Mouse (Mus musculus) adrenal gland, postnatal 10 days (tissue): ENCODE measurements at regions not wholly inside any gene's neighbourhood (a gene's known extent, or its start where the extent isn't known, plus 50 kb on each side); places are given as distances from the start of the nearest gene placed in this dataset.
"Not testable (repeated sequence)": the region's sequence is repeated elsewhere in the genome, so short reads cannot be mapped to it uniquely, and the experiment has no call there.

Experiments
- DNase-seq: peaks from one replicate; pipeline ENCODE4 v3.0.0; 2021; ENCODE audit warnings: mixed read lengths

GRCm38 (mm10) chr3:4744003-4744402, 1006.6 kb upstream of the Gm8797 start:
- DNase-seq, result no peak

DNA sequence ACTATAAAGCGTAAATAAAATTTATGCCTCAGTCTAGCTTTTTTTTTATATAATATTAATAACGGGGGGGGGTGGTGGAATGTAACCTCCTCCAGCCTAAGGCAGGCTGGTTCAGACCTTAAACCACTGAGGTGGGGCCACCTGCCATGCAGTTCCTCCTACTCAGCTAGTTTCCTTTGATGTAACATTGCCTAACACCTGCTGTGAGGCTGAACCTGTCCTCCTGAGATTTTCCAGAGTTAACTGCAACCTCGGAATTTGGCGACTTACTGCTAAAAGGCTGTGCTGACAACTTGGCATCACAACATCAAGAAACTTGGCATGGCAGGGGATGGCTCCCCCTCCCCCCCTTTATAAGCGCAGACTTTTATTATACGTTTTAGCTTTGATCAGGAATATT, 1006.0 kb upstream of the Gm8797 start:
- no peak for DNase-seq

DNA sequence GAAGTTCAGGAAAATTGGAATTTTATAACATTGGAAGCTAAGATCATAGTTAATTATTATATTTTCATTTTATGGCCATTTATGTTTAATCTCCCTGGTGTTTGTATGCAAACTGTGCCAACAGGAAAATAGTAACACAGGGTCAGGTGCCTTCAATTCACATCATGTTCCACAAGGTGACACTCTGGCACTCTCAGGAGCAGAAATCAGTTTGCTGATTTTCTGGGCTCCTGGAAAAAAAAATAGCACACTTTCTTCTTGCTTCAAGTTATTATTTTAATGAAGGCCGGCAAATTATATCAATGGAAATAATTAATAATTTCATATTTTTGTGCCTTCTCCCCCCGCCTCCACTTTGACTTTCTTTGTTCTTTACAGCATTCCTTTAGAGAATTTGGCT, 994.5 kb upstream of the Gm8797 start:
- no peak for DNase-seq

DNA sequence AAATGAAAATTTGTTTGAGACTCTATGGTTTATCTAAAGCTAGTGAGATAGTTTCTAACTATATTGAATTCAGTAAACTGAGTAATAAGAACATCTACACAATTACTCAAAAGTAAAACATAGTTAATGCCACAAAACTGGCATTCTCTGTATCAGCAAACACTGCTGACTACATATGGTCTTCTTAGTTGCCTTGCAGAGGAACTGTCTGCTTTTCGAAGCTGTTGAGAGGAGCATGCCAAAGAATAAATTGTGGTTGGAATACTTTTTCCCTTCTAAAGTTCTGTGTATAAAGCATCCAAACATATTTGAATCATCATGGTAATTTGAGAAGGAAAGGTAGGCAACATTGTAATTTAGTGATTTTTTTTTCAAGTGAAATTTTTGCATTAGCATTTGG, 993.5 kb upstream of the Gm8797 start:
- no peak for DNase-seq

DNA sequence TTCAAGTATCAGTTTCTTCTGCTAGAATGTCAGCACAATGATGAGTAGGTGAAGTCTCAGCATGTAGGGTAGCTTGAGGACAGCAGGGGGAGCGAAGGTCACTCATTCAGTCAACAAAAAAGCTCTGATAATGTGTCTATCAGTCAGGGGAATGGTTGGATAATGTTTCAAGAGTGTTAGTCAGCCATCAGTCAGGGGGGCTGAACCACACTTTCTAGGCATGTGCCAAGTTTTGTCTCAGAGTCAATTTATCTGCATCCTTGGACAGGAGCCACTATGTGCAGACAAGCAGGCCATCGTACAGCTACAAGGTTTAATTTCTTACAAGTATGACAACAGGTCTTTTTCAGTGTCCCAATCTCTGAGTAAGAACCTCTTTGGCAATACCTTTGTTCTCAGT, 987.5 kb upstream of the Gm8797 start:
- peak; percentile 17 for DNase-seq

- DNase-seq, result no peak
Observed at GRCm38 (mm10) chr3:4776632-4777031, 974.0 kb upstream of the Gm8797 start.

DNA sequence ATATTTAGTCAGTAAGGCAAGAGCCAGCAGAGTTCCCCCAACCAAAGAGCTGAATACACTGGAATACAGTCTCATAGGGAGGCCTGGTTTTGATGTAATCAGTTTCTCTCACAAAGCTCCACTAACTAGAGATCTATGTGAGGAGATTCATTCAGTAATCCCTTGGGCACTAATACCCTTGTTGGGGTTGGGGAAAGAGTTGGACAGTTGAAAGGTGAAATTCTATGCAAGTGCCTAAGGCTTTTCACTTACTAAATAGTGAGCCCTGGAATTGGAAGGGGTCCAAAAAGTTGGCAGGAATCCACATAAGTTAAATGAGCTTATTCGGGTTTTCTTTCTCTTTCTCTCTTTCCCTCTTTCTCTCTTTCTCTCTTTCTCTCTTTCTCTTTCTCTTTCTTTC, 965.4 kb upstream of the Gm8797 start:
- DNase-seq, result no peak

- DNase-seq, result no peak
Observed at GRCm38 (mm10) chr3:4793141-4793540, 957.5 kb upstream of the Gm8797 start.

- no peak for DNase-seq
Observed at GRCm38 (mm10) chr3:4796041-4796908, 954.3 kb upstream of the Gm8797 start.

GRCm38 (mm10) chr3:4796909-4797566, 953.6 kb upstream of the Gm8797 start:
- DNase-seq, result no peak

DNA sequence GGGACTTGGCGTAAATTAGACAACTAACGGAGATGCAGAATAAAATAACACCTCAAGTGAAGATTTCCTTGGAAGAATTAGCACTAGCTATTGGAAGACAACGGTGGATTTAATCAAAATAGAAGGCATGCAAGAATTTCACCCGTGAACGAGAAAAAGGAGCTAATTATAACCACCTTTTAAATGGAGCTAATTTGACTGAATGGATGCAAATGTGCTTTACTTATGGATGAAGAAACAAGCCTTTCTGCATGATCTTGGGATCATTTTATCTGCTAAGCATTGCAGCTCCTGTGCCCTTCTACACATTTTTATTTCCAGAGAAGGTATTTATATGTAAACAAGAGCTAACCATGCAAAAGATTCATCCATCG, 953.1 kb upstream of the Gm8797 start:
- DNase-seq, result no peak

- DNase-seq, result no peak
Observed at GRCm38 (mm10) chr3:4798366-4798765, 952.2 kb upstream of the Gm8797 start.

GRCm38 (mm10) chr3:4834459-4834858, 916.1 kb upstream of the Gm8797 start:
- DNase-seq, result no peak

DNA sequence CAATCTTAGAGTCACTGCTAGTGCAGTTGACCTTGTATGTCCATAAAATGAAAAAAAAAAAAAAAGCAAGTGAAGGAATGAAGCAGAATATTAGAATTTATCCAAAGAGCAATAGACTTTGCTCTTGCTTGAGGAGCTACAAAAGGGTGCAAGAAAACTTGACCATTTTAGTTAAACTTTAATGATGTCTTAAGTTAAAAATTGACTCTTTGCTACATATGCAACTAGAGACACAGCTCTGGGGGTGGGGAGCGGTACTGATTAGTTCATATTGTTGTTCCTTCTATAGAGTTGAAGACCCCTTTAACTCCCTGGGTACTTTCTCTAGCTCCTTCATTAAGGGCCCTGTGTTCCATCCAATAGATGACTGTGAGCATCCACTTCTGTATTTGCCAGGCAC, 915.0 kb upstream of the Gm8797 start:
- no peak for DNase-seq

DNA sequence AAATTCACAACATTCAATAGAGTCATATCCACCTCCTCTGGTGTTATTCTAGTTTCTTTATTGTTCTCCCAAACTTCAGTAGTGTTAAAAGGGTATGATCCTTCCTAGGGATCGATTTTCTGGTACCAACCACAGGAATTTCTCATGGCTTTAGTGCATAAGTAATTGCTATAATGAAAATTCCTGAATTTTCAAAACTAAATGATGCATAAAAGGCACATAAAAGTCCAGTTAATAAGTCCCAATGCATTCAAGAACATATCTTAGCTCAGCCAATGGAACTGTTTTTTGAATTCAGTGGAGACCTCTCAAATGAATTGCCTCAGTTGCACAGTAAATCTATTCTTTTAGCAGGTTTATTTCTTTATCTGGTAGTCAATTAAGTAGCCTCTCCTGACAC, 913.7 kb upstream of the Gm8797 start:
- no peak for DNase-seq

DNA sequence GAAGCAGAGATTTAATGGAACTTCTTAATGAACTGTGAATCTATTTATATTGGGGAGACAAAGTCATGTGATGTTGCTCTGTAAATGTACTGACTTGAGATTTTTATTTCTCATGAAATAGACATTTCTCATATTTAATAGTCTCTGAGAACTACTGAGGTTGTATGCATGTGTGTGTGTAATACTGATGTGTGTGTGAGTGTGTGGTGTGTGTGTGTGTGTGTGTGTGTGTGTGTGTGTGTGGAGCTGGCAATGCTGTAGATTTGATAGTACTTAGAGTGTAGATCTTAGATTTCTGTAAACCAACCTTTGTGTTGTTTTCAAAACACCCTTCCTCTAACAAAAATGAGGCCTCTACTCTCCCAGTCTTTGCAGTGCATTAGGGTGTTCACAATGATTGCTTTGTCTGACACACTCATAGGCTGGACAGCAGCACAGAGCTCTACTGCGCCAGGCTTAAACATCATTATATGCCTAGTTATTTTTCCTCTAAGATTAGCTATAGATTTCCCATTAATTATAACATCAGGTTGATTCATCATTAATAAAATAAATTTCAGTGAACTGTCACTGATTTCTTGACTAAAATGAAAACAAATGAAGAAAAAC, 895.5 kb upstream of the Gm8797 start:
- DNase-seq, result no peak

GRCm38 (mm10) chr3:4856571-4856970, 894.0 kb upstream of the Gm8797 start:
- no peak for DNase-seq

GRCm38 (mm10) chr3:4866226-4866625, 884.4 kb upstream of the Gm8797 start:
- DNase-seq, result no peak

DNA sequence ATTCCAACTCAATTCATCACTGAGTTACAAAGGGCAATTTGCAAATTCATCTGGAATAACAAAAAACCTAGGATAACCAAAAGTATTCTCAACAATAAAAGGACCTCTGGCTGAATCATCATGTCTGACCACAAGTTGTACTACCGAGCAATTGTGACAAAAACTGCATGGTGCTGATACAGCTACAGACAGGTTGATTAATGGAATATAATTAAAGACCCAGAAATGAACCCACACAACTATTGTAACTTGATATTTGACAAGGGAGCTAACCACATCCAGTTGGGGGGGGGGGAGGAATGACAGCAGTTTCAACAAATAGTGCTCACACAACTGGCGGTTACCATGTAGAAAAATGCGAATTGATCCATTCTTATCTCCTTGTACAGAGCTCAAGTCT, 864.7 kb upstream of the Gm8797 start:
- no peak for DNase-seq

GRCm38 (mm10) chr3:4893108-4893507, 857.5 kb upstream of the Gm8797 start:
- no peak for DNase-seq

GRCm38 (mm10) chr3:4895811-4896210, 854.8 kb upstream of the Gm8797 start:
- no peak for DNase-seq

- peak; percentile 4 for DNase-seq
Observed at GRCm38 (mm10) chr3:4907556-4907955, 843.0 kb upstream of the Gm8797 start.

DNA sequence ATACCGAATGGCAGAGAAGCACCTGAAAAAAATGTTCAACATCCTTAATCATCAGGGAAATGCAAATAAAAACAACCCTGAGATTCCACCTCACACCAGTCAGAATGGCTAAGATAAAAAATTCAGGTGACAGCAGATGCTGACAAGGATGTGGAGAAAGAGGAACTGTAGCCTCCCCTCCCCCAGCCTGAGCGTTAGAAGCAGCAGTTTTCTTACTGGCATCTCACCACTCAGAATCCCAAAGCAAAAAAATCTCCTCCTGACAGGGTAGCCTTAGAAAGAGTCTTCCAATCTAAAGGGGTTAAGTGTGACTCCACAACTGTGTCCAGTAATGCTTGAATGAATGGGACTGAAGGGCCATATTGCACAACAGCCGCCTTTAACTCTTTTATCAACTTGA, 819.9 kb upstream of the Gm8797 start:
- DNase-seq, result not testable (repeated sequence)

DNA sequence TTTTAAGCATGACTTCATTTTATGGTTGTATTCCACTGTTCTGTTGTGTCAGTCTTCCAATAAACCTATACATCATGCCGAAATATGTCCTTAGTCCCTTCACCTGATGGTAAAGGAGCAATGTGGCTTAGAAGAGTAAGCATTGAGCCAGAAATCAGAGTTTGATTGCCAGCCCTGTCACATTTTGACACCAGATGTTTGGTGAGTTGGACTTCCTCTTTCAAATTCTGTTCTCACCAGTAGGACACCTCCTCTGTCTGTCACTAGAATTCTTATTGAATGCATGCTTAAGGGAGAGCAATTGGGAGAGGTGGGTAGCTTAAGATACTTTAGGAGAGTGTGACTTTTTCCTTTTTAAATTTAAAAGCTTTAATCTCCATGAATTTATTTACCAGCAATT, 779.1 kb upstream of the Gm8797 start:
- no peak for DNase-seq
